Mouse (Mus musculus) hindbrain, embryonic 11.5 days (tissue): ENCODE data around the gene Haus4. TPM values are rescaled to one million over a fixed set of nuclear protein-coding genes. Genes with fewer than 3 reads are reported as not detected.
A peak's percentile ranks its signal among the peaks of the same experiment; 100 is the strongest.

Source experiments
- ATAC-seq: fragments of 200-750 bp; cut with Nextera tagmentation; 2 replicates; pipeline ENCODE4 v1.8.0; 2017; ENCODE audit warnings: mild to moderate bottlenecking, moderate TSS enrichment, moderate library complexity; ENCODE audit not compliant: low FRiP score
- DNase-seq: peaks from one replicate; pipeline ENCODE4 v3.0.0-alpha.2; 2015; ENCODE audit warnings: low spot score
- H3K27ac ChIP-seq: fragments of 300-500 bp; sonication (generic); 2 replicates; pipeline ENCODE4 v1.5.1; 2014; ENCODE audit warnings: mild to moderate bottlenecking, low read depth, low read length
- H3K27me3 ChIP-seq: fragments of 300-500 bp; sonication (generic); 2 replicates; pipeline ENCODE4 v1.6.1; 2014; ENCODE audit warnings: mild to moderate bottlenecking, low read length, moderate library complexity, mixed read lengths; ENCODE audit not compliant: control insufficient read depth, insufficient read depth
- H3K36me3 ChIP-seq: fragments of 300-500 bp; sonication (generic); 2 replicates; pipeline ENCODE4 v1.6.1; 2014; ENCODE audit warnings: mild to moderate bottlenecking, low read length, moderate library complexity, mixed read lengths; ENCODE audit not compliant: control insufficient read depth, insufficient read depth
- H3K4me1 ChIP-seq: fragments of 300-500 bp; sonication (generic); replicated peaks from 2 replicates; pipeline ENCODE4 v1.6.1; 2014; ENCODE audit warnings: low read length, mixed read lengths; ENCODE audit not compliant: control insufficient read depth, insufficient read depth
- H3K4me2 ChIP-seq: fragments of 300-500 bp; sonication (generic); replicated peaks from 2 replicates; pipeline ENCODE4 v1.6.1; 2014; ENCODE audit warnings: mild to moderate bottlenecking, low read depth, low read length
- H3K4me3 ChIP-seq: fragments of 300-500 bp; sonication (generic); 2 replicates; pipeline ENCODE4 v1.5.1; 2014; ENCODE audit warnings: low read depth, low read length
- H3K9ac ChIP-seq: fragments of 300-500 bp; sonication (generic); 2 replicates; pipeline ENCODE4 v1.6.1; 2014; ENCODE audit warnings: low read depth, low read length
- H3K9me3 ChIP-seq: fragments of 300-500 bp; sonication (generic); 2 replicates; pipeline ENCODE4 v1.6.1; 2016; ENCODE audit warnings: low read length; ENCODE audit not compliant: control insufficient read depth
- WGBS: fragments of 180-500 bp; shearing (Covaris S2); extraction: QIAGEN DNeasy Blood & Tissue Kit; methylation state at CpG from one replicate; pipeline ENCODE4 v1.1.7; 2014; 5-methylcytosine and 5-hydroxymethylcytosine counted together
- polyA plus RNA-seq: library from polyadenylated mRNA; unstranded; fragments of >200 nt; fragmentation: Nextera tagmentation; extraction: Ambion mirVana; gene quantifications from 2 replicates; pipeline ENCODE4 v1.2.1, GENCODE M21; 2014

Haus4 gene
- polyA plus RNA-seq, 1 experiment from 2014 or later: 34.8 TPM

DNA sequence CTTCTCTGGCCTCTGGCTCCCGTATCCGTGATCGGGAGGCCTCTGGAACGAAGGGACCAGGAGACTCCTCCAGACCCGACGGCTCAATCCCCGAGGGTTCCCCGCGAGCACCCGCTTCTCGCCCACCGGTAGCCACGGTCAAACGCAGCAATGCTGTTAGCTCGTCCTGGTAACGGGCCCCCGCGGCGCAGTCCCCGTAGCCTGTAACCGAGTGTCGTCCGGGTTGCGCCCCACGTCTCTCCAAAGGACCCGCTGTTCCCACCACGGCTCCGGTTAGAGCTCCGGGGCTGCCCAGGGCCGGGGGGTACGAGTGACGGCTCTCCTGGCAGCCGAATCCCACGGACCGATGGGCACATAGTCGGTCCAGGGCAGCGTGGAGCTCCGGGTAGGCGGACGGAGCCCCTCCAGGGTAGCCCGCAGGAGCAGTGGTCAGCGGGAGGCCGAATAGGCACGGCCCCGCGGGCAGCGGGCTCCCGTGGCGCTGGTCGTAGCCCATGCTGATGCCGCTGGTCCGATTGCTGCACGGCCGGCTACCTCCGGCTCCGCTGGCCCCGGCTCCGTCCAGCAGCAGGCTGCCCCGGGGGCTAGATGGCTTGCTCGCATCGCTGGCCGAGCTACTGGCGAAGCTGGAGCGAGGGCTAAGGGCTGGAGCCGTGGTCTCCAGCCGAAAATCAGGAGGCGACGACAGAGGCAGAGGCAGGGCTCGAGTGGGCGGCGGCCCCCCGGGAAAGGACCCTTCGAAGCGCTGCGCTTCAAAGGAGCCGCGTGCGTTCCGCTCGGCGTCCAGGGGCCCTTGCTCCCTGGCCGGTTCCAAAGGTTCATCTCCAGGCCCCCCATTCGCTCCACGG, 22.0 kb upstream of the Haus4 start:
- peaks cover 23% of the 10 kb centered on the region for H3K4me1 ChIP-seq

DNA sequence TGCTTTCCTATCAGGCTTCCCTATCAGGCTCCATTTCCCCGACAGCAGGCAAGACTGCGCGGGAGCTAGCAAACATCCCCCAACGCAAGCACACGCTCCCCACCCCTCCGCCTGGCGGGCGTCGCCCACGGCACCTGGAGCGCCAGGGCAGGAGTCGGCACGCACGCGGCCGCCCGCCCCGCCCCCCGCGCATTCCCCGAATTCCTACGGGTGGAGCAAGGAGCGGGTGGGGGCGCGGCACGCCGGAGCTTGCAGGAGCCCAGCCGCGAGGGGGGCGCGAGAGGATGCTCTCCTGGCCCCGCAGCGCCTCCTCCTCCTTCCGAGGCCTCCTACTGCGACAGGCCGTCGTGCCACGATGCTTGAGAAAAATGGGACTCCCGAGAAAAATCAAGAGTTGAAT, 21.2 kb upstream of the Haus4 start:
- ATAC-seq (no peak), DNase-seq (peak; percentile 82)
- H3K36me3 ChIP-seq: peaks cover 2% of the 10 kb centered on the region; the same call in 1 of the 2 replicates
- H3K9me3 ChIP-seq: no peaks in the 10 kb centered on the region
- peak overlapping the region; percentile 73; the same call in 1 of the 2 replicates for H3K27ac ChIP-seq
- peak overlapping the region; percentile 83 for H3K4me3 ChIP-seq
- H3K9ac ChIP-seq: peak overlapping the region; percentile 93
- WGBS: under 1% methylated on average over 33 of the region's 39 CpGs
- peak overlapping the region; percentile 83 for H3K4me2 ChIP-seq
- 0 out of 2 replicates have a peak, but pooled peaks cover 2% of the 10 kb centered on the region for H3K27me3 ChIP-seq
- H3K4me1 ChIP-seq: peaks cover 23% of the 10 kb centered on the region

More for the DNA sequence above, 22.0 kb upstream of the Haus4 start:
- H3K27me3 ChIP-seq: 0 out of 2 replicates have a peak, but pooled peaks cover 2% of the 10 kb centered on the region
- H3K4me2 ChIP-seq: peak overlapping the region; percentile 83
- peaks cover 2% of the 10 kb centered on the region; the same call in 1 of the 2 replicates for H3K36me3 ChIP-seq
- 0% methylated on average over 78 of the region's 84 CpGs for WGBS
- DNase-seq (peak; percentile 70), ATAC-seq (0 out of 2 replicates have a peak, but pooled peaks have one; percentile 7)
- peak overlapping the region; percentile 93 for H3K9ac ChIP-seq
- H3K27ac ChIP-seq: peak overlapping the region; percentile 73
- H3K9me3 ChIP-seq: no peaks in the 10 kb centered on the region
- H3K4me3 ChIP-seq: peak overlapping the region; percentile 83

DNA sequence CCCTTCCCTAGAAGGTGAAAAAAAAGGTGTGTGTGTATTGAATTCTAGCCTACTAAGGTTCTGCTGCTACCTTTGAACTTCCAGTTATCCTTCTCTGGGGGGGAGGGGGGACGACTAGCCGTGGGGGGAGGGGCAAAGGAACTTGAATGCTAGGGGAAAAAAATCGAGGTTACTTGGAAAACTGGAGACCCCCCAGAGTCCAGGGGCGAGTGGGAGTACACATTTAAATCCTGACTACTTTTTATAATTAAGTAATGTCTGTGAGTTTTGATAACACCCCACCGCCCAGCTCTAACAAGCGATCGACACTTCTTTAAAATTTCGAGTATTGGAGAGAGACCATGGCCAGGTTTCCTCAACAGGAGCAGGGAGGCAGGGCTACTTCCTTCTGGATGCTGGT, 20.6 kb upstream of the Haus4 start:
- DNase-seq (no peak), ATAC-seq (no peak)
- H3K9me3 ChIP-seq: no peaks in the 10 kb centered on the region
- peaks cover 2% of the 10 kb centered on the region; the same call in 1 of the 2 replicates for H3K36me3 ChIP-seq
- peaks cover 23% of the 10 kb centered on the region for H3K4me1 ChIP-seq
- 0 out of 2 replicates have a peak, but pooled peaks cover 2% of the 10 kb centered on the region for H3K27me3 ChIP-seq
- H3K4me3 ChIP-seq: peak overlapping the region; percentile 83
- peak overlapping the region; percentile 93 for H3K9ac ChIP-seq
- H3K4me2 ChIP-seq: peak overlapping the region; percentile 83
- WGBS: 2% methylated on average over 8 of the region's 8 CpGs
- H3K27ac ChIP-seq: no peak overlapping the region

DNA sequence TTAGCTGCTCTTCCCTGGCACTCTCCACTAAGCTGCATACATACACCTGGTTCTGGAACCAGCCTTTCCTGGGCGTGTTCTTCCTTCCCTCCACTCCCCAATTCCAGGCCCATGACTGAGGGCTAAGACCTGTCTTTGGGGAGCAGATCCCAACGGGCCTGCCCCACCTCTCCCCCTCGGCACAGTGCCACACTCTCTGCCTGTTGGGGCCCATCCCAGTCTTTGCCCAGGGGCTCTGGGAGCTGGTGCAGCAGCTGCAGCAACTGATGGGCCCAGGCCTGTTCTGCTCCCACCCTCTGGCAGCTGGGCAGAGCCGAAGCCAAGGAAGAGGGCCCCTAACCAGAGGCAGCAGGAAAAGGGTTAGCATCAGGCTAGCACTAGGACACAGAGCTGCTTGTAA, 19.8 kb upstream of the Haus4 start:
- H3K4me3 ChIP-seq: peak overlapping the region; percentile 83
- ATAC-seq (no peak), DNase-seq (peak; percentile 44)
- peaks cover 26% of the 10 kb centered on the region for H3K4me1 ChIP-seq
- H3K9ac ChIP-seq: peak overlapping the region; percentile 52; the same call in 1 of the 2 replicates
- no peak overlapping the region for H3K27ac ChIP-seq
- H3K9me3 ChIP-seq: no peaks in the 10 kb centered on the region
- peak overlapping the region; percentile 83 for H3K4me2 ChIP-seq
- H3K36me3 ChIP-seq: peaks cover 2% of the 10 kb centered on the region; the same call in 1 of the 2 replicates
- 18% methylated on average over 4 of the region's 4 CpGs for WGBS
- H3K27me3 ChIP-seq: 0 out of 2 replicates have a peak, but pooled peaks cover 2% of the 10 kb centered on the region

DNA sequence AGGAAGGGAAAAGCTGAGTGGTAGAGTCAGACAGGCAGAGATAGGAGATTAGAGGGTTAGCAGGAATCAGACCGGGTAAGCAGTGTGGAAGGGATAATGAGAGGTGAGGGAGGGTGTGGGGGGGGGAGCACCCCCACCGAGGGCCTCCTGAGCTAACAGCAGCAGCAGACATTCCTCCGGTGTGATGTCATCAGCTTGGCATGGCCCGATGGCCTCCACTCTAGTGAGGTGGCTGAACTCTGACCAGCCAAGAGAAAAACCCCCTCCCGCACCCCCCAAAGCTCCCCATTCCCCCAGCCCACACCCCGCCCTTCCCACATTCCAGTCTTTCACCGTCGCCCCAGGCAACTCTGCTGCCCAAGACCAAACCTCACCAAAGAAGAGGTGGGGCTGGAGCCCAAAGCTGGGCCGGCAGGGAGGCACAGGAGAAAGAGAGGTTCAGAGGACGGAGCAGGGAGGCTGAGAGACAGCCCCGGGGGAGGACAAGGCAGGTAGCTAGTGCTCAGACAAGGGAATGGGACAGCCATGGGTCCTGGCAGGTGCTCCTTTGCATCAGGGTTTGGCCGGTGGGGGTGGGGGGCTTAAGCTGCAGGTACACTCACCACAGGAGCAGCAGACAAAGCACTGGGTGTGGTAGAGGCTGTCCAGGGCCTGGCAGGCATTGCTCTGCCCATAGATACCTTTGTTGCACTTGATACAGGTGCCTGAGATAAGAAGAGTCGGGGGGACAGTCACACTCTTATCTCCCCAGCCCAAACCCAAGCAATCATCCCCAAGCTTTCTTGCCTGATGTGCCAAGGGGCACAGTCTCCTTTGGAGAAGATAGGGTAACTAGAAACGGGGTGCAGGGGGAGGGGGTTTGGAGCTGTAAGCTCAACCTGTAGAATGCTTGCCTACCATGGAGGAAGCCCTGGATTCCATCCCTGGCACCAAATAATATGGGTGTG, 18.6 kb upstream of the Haus4 start:
- Histone ChIP-seq H3K27ac (peak overlapping the region; percentile 55; the same call in 1 of the 2 replicates), H3K9ac (0 out of 2 replicates have a peak overlapping the region, but pooled peaks have one; percentile 21), H3K9me3 (no peaks in the 10 kb centered on the region), H3K4me2 (peak overlapping the region; percentile 83), H3K4me3 (peak overlapping the region; percentile 83), H3K4me1 (peaks cover 26% of the 10 kb centered on the region), H3K36me3 (peaks cover 2% of the 10 kb centered on the region; the same call in 1 of the 2 replicates), H3K27me3 (0 out of 2 replicates have a peak, but pooled peaks cover 2% of the 10 kb centered on the region)
- WGBS: 7% methylated on average over 10 of the region's 14 CpGs
- peak; percentile 61 for ATAC-seq
- peak; percentile 71 for DNase-seq

DNA sequence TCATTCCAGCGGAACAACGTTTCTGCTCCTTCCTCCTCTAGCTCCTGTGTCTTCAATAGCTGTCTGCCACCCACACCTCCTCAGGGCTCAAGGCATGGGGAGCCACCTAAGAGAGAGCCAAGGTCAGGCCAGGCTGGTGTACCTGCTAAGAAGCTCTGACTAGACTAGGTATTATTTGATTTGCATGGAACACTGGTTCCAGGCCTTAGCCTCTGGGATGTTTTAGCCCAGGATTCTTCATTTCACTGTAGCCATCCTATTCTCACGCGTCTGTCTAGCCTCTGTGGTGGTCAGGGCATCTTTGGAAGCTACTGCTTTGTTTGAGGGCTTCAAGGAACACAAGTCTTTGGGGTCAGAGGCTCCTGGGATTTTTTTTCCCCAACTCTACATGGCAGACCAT, 17.7 kb upstream of the Haus4 start:
- ATAC-seq (no peak), DNase-seq (no peak)
- H3K4me2 ChIP-seq: peak overlapping the region; percentile 83; the same call in 1 of the 2 replicates
- H3K27me3 ChIP-seq: 0 out of 2 replicates have a peak, but pooled peaks cover 2% of the 10 kb centered on the region
- peaks cover 26% of the 10 kb centered on the region for H3K4me1 ChIP-seq
- H3K9me3 ChIP-seq: no peaks in the 10 kb centered on the region
- H3K27ac ChIP-seq: peak overlapping the region; percentile 55; the same call in 1 of the 2 replicates
- H3K9ac ChIP-seq: no peak overlapping the region
- no peak overlapping the region for H3K4me3 ChIP-seq
- 59% methylated on average over 4 of the region's 4 CpGs for WGBS
- peaks cover 2% of the 10 kb centered on the region; the same call in 1 of the 2 replicates for H3K36me3 ChIP-seq

DNA sequence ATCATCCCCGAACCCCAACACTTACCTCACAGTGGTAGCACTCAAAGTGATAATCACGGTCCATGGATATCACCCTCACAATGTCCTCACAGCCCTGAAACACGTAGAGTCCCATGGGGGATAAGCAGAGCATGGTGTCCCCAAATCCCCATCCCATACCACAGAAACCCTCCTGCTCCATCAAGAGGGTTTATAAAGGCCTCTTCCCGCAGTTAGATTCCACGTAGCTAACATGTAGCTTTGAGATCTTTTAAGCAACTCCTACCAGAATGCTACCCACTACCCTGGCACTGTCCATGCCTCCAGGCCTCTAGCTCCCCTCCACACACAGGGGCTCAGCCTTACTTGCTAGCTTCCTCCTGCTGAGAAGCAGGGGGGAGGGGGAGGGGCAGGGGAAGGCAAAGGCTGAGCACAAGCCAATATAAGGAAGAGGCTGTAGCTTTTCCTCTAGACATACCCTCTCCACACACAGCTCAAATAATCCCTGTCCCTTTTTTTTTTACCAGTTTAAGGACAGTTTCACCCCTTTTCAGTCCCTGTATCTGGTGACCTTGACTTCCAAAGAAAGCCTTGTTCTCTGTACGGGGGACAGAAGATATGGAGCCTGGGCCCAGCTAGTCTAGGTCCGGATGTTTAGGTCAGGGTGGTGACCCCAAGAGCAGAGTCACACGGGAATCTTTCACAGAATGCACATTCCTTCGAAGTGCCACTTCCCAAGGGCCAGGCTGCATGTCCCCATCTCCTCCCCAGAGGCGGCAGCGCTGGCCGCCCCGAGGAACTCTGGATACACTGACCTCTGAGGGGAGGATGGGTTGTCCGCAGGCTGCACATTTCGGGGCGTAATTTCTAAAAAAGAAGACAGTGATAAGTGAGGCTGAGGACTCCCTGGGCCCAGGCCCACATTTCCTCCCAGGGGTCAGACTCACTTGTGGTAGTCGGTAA, 15.3 kb upstream of the Haus4 start:
- DNase-seq (peak; percentile 37), ATAC-seq (no peak)
- Histone ChIP-seq H3K9ac (no peak overlapping the region), H3K27ac (no peak overlapping the region), H3K27me3 (no peaks in the 10 kb centered on the region), H3K36me3 (peaks cover 2% of the 10 kb centered on the region; the same call in 1 of the 2 replicates), H3K4me3 (no peak overlapping the region), H3K4me1 (peaks cover 23% of the 10 kb centered on the region), H3K4me2 (no peak overlapping the region), H3K9me3 (no peaks in the 10 kb centered on the region)
- 59% methylated on average over 17 of the region's 17 CpGs for WGBS
